Mouse (Mus musculus) spleen, adult 2 months (tissue): ENCODE results near the gene Lipc. TPM values are rescaled to one million over a fixed set of nuclear protein-coding genes. Genes with fewer than 3 reads are reported as not detected.
A peak's percentile ranks its signal among the peaks of the same experiment; 100 is the strongest.

Source experiments
- DNase-seq, 2 experiments: peaks; one replicate each; pipeline versions ENCODE4 v3.0.0 to v3.0.0-alpha.2; 2012 to 2021; ENCODE audit warnings: low spot score in 2 of 2, low read depth in 1 of 2
- H3K27ac ChIP-seq: fragments of 200-500 bp; 2 replicates; pipeline ENCODE4 v1.5.1; 2012; ENCODE audit warnings: low read length, inconsistent platforms; ENCODE audit not compliant: insufficient read depth
- H3K27me3 ChIP-seq: fragments of 200-500 bp; 2 replicates; pipeline ENCODE4 v1.6.1; 2012; ENCODE audit warnings: mild to moderate bottlenecking, moderate library complexity, low read length, inconsistent platforms; ENCODE audit not compliant: control insufficient read depth, insufficient read depth
- H3K36me3 ChIP-seq: fragments of 200-500 bp; 2 replicates; pipeline ENCODE4 v1.6.1; 2012; ENCODE audit warnings: mild to moderate bottlenecking, low read length, inconsistent platforms; ENCODE audit not compliant: control insufficient read depth, insufficient read depth
- H3K4me1 ChIP-seq: fragments of 200-500 bp; 2 replicates; pipeline ENCODE4 v1.6.1; 2011; ENCODE audit warnings: inconsistent platforms; ENCODE audit not compliant: control insufficient read depth, insufficient read depth, insufficient read length
- H3K4me3 ChIP-seq: fragments of 200-500 bp; 2 replicates; pipeline ENCODE4 v1.5.1; 2011; ENCODE audit warnings: mild to moderate bottlenecking, inconsistent platforms; ENCODE audit not compliant: insufficient read depth, insufficient read length; ENCODE audit errors: extremely low read depth
- CTCF ChIP-seq: fragments of 200-500 bp; IDR thresholded peaks from 2 replicates; pipeline ENCODE4 v1.5.1; 2011; ENCODE audit warnings: mild to moderate bottlenecking, inconsistent platforms; ENCODE audit not compliant: insufficient read depth, insufficient read length, insufficient replicate concordance; ENCODE audit errors: extremely low read depth
- POLR2A ChIP-seq: fragments of 200-500 bp; IDR thresholded peaks from 2 replicates; pipeline ENCODE4 v1.6.1; 2011; ENCODE audit warnings: low read depth, low read length, inconsistent platforms
- WGBS: fragments of 180-500 bp; shearing (Covaris S2); methylation state at CpG from one replicate; pipeline ENCODE4 v1.1.7; 2018; 5-methylcytosine and 5-hydroxymethylcytosine counted together
- polyA plus RNA-seq: library from polyadenylated mRNA; depleted of rRNA; stranded (reverse); fragments of >200 nt; gene quantifications from 2 replicates; pipeline ENCODE4 v1.2.3, GENCODE M21; 2012; rRNA removed

The Lipc gene
- polyA plus RNA-seq, 1 experiment: 3.7 TPM

DNA sequence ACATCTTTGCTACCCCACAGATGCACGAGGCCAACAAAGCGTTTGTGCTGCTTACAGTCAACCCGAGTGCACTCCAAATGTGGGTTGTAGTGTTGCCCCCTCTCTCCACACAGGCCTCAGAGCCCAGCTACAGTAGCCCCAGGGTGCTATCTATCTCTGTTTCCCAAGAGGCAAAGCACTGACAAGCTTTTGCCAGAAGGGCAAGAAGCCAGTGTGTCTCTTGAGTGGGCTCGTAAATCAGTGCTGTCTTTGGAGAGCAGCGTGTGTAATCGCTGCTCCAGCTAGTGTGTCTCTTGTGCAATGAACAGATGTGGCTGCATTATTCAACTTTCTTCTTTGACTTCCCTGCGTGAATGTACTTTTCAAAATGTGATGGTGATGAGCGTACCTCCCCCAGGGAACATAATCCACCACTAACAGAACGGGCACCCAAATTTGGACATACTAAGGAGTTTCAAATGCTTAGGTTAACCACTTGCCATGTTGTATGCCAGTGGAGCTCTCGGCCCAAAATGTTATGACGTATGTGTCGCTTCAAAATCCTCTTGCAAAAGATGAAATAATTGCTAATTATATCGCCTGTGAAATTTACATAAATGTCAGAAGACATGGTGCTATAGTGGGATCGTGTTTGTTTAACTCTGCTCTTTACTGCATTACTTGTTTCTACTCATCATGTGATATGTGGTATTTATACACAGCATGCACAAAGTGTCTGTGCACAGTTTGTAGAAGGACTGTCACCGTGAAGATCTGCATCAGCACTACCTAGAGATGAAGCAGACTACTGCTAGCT, 157.2 kb downstream of the Lipc start:
- no peak for DNase-seq
- Histone ChIP-seq H3K36me3 (no peaks in the 10 kb centered on the region), H3K4me1 (no peaks in the 10 kb centered on the region), H3K27me3 (no peaks in the 10 kb centered on the region), H3K27ac (no peak overlapping the region), H3K4me3 (no peak overlapping the region)
- TF ChIP-seq CTCF (no peak), POLR2A (no peak)
- 91% methylated on average over 15 of the region's 15 CpGs for WGBS

GRCm38 (mm10) chr9:70790621-70791020, 161.4 kb downstream of the Lipc start:
- no peaks in the 10 kb centered on the region for H3K36me3 ChIP-seq
- H3K4me3 ChIP-seq: no peak overlapping the region
- H3K27me3 ChIP-seq: no peaks in the 10 kb centered on the region
- WGBS: 95% methylated on average over 4 of the region's 4 CpGs
- no peak overlapping the region for H3K27ac ChIP-seq
- H3K4me1 ChIP-seq: no peaks in the 10 kb centered on the region
- TF ChIP-seq CTCF (no peak), POLR2A (no peak)
- DNase-seq: no peak

DNA sequence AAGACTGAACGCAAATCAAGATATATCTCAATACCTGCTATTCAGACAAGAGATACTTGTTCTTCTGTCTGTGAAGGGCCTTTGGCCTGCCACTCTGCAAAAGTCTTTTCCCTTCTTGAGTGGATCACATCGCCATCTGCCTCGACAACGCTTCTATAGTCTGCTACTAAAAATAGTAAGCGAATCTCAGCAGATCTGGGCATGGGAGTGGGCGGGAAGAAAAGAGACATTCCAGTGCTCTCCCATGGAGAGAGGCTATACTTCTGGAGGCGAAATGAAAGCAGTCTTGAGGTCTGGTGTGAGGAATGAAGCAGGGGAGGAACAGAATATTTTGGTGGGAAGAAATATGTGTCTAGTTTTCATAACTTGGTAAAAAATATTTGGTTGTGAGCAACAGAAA, 163.3 kb downstream of the Lipc start:
- Histone ChIP-seq H3K4me1 (no peaks in the 10 kb centered on the region), H3K27ac (no peak overlapping the region), H3K27me3 (no peaks in the 10 kb centered on the region), H3K36me3 (no peaks in the 10 kb centered on the region; the same call in 1 of the 2 replicates), H3K4me3 (no peak overlapping the region)
- 83% methylated on average over 7 of the region's 7 CpGs for WGBS
- TF ChIP-seq CTCF (no peak), POLR2A (no peak)
- no peak for DNase-seq

DNA sequence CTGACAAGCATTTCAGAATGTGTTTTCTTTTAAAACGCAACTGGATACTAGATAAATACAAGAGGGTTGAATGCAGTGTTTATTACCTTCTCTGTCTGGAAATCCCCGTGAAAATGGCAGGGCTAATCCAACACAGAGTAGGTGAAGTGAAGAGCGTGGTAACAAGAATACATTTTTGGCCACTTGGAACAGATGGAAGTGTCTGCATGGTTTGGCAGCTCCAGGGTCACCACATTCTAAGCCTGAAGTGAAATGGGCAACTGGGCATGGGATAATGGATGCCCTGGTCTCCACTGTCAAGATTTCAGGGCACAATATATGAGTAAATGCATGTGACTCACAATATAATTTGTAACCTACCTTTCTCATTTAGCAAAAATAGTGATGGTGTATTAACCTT, 169.8 kb downstream of the Lipc start:
- WGBS: 97% methylated on average over 3 of the region's 3 CpGs
- Histone ChIP-seq H3K36me3 (peaks cover 10% of the 10 kb centered on the region), H3K4me3 (no peak overlapping the region)

GRCm38 (mm10) chr9:70775517-70775916, 176.5 kb downstream of the Lipc start:
- 79% methylated on average over 2 of the region's 2 CpGs for WGBS
- TF ChIP-seq CTCF (no peak), POLR2A (no peak)
- DNase-seq: no peak
- Histone ChIP-seq H3K36me3 (peaks cover 11% of the 10 kb centered on the region), H3K27ac (no peak overlapping the region), H3K4me1 (no peaks in the 10 kb centered on the region), H3K4me3 (no peak overlapping the region), H3K27me3 (no peaks in the 10 kb centered on the region)

More for the DNA sequence above, 169.8 kb downstream of the Lipc start:
- Histone ChIP-seq H3K27ac (no peak overlapping the region), H3K4me1 (no peaks in the 10 kb centered on the region), H3K27me3 (no peaks in the 10 kb centered on the region)
- TF ChIP-seq CTCF (no peak), POLR2A (no peak)
- DNase-seq: no peak

GRCm38 (mm10) chr9:70760974-70761373, 191.1 kb downstream of the Lipc start:
- Histone ChIP-seq H3K4me1 (peaks cover 5% of the 10 kb centered on the region), H3K27me3 (no peaks in the 10 kb centered on the region), H3K36me3 (peaks cover 8% of the 10 kb centered on the region), H3K27ac (peak overlapping the region; percentile 4; the same call in 1 of the 2 replicates), H3K4me3 (no peak overlapping the region; the same call in 1 of the 2 replicates)
- peak; percentile 20 to 42 for DNase-seq
- WGBS: 14% methylated on average over 5 of the region's 5 CpGs
- TF ChIP-seq POLR2A: no peak
- TF ChIP-seq CTCF: no peak

GRCm38 (mm10) chr9:70751504-70752222, 200.4 kb downstream of the Lipc start:
- H3K27ac ChIP-seq: no peak overlapping the region
- peaks cover 25% of the 10 kb centered on the region for H3K36me3 ChIP-seq
- H3K4me1 ChIP-seq: no peaks in the 10 kb centered on the region
- TF ChIP-seq POLR2A (no peak), CTCF (no peak)
- no peak for DNase-seq
- H3K4me3 ChIP-seq: no peak overlapping the region
- H3K27me3 ChIP-seq: no peaks in the 10 kb centered on the region
- WGBS: 91% methylated on average over 3 of the region's 3 CpGs

Other genes with a start within 250 kb of the Lipc start
- 2.2 and 2.4 TPM in 2 replicates for gene Aqp9, start 216.5 kb upstream of the Lipc start, polyA plus RNA-seq